Mouse (Mus musculus) layer of hippocampus, adult 9-10 months (tissue): ENCODE results near the gene Evi5.

Experiments used
- DNase-seq: peaks from one replicate; pipeline ENCODE4 v3.0.0; 2022; ENCODE audit warnings: low spot score

Evi5 gene

DNA sequence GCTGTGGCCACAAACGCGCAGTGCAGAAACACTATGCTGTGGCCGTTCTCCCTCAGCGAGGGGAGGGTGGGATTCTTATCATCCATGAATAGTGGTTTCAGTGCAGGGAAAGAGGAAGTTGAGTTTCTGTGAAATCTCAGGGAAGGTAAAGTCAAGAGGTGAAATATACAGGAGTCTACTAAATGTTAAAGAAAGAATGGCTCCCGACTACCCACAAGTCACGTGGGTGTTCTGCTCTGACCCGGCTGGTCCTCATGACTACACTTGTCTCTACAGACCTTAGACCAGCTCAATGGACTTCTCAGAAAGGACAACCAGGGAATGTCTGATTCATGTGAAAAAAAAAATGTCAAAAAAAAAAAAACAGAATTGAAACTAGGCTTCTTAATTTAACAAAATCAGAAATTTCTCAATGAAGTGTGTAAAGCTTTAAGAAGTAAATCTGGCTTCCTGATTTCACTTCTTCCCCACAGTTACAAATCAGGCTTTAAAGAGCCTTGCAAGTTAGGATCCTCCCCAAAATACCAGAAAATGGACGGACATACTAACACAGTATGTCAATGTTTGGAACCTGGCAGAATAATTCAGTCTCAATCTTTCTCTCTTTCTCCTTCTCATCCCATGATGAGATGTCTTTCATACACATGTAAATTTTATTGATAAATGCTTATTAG is 166.6 kb downstream of the Evi5 start:
- no peak for DNase-seq

DNA sequence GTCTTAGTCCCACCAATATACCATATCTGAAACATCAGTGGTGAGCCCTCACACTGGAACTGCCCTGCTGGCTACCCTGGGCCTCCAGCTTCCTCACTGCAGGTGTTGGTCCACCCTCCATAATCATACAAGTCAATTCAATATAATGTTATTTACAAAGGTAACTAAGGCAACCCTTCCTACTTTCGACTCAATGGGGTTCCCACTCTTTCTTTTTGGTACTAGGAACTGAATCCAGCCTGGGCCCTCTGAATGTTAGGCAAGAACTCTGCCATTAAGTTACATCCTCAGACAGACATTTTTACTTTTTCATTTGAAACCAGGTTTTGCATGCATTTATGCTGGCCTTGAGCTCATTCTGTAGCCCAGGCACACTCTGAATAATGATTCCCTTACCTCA is 168.6 kb downstream of the Evi5 start:
- DNase-seq: no peak

DNA sequence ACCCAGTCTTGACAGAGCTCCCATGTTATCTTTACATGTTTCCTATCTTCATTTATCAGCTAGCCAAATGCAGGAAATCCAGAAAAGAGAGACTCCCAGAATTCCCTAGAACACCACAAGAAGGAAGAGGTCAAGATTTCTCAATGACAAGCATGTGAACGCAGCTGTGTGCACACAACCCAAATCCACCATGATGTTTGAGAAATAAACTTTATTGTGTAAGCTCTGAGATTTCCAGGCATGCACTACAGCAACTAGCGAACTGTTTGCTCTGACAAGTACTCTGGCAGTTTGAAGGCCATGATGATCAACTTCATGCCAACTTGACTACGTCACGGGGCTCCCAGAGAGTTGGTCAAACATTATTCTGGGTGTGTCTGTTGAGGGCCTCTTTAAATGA is 169.2 kb downstream of the Evi5 start:
- DNase-seq: no peak

DNA sequence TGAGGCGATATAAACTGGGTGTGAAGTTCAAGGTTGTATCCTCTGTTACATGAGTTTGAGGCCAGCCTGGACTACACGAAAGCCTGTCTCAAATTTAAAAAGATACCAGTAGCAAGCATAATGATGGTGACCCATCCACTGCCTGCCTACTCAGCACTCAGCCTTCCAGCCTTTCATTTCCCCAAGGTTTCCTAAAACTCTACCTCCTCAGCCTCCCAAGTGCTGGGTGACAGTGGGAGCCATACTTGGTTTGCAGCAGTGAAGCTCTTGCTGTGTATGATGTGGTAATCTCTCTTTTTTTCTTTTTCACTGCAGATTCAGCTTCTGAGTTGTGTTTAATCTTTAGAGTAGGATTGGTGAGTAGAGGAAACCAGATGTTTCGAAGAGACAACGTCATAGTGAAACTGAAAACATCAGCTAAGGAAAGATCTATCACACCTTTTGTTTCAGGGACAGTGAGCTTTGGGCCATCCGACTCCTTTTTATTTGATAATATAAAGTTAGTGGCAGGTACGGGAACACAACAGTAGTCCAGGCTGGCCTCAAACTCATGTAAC is 171.6 kb downstream of the Evi5 start:
- no peak for DNase-seq

DNA sequence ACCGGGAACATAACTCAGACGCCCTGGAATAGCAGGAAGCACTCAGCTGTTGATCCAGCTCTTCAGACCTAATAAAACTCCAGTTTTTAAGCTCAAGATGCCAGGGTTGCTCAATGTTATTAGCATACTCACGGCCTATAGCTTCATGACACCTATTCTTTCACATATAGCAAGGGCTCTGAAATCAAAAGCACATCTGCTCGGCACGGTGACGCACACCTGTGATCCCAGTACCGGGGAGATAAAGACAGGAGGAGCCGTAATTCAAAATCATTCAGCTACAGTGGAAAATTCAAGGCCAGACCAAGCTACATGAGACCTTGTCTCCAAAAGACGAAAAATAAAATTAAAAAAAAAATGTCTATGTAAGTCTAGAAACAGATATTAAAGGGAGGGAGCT is 173.2 kb downstream of the Evi5 start:
- no peak for DNase-seq

DNA sequence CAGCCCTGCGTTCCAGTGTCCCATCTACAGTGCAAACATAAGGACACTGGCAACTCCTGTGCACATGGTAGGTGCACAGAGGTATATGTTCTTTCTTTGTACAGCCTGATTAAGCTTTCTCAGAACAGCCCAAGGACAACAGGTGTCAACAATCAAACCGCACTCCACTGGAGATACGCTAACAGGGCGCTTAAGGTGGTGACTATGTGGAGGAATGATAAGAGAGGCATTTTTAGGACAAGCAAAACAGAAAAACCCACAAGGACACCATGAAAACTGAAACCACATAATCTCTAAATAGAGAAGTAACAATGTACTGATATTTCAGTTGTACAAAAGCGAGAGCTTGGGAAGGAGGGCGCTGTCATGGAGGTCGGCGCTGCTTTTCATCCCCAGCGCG is 174.0 kb downstream of the Evi5 start:
- DNase-seq: no peak

DNA sequence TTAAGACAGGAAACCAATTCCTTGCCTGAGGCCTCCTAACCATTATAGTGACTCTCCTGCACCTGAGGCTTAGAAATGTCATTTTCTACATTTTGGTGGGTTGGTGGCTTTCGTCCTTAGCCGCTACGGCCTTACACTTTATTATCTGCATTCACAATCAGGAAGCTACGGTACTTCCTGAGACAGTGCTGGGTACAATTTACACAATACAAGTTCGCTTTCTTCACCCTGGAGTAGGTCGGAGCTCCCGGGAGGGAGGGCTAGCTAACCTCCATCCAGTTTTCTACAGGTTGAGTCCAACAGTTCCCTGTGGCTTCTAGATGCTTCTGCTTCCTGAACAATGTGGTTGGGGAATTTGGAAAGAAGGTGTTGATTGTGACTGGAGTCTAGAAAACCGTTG is 176.0 kb downstream of the Evi5 start:
- no peak for DNase-seq

DNA sequence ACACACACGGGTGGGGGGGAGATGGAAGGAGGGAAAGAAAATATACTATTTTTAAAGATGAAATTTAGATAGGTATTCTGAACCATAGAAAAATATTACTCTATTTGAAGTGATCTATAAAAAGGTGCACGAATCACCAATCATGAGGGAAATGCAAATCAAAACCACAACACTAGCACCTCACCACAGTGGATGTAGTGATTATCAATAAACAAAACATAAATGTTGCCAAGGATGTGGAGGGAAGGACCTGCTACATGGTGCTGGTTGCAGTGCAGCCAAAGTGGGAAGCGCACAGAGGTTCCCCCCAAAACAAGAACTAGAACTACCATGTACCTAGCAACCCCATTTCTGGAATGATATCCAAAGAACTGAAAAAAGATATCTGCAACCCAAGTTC is 179.9 kb downstream of the Evi5 start:
- DNase-seq: no peak
